8 mouse cellular contexts compared by ENCODE assay signal in the genomic region with DNA sequence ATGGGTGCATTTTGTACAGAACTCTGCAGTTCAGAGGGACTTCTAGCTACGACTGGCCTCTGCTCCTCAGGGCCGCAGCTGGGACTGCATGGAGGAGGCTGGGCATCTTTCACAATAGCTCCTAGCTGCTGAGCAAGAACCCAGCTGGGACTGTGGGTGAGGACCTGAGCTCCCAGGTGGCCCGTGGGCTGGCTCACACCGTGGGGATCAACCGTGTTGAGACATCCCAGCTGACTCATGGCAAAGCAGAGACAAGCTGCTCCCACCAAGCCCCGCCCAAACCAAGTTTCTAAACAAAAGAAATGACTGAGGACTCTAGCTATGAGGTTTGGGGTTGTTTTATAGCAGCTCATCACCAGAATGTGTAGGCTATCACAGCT. TPM values are rescaled to one million over a fixed set of nuclear protein-coding genes. Genes with fewer than 3 reads are reported as not detected.
DNase-seq lines count a peak whose midpoint lies in the region; ATAC-seq lines count a peak whose summit lies in the region.

No protein-coding gene starts in this region.

- no peaks in the 10 kb centered on the region for H3K36me3 ChIP-seq in intestine, embryonic 16.5 days (ENCODE audit: control insufficient read depth, insufficient read depth, low read length)
- no peaks in the 10 kb centered on the region for H3K36me3 ChIP-seq in neural tube, embryonic 15.5 days

- DNase-seq in adrenal gland, postnatal 10 days, result peak; percentile 67
- DNase-seq in adrenal gland, adult 8-10 months, result no peak
- DNase-seq in right cerebral cortex, adult 2 months (ENCODE audit: low spot score in 2 of 2), result peak; percentile 70 to 76
- no peak for DNase-seq in right cerebral cortex, postnatal 10 days (ENCODE audit: low spot score in 2 of 2)
- DNase-seq in spleen, postnatal 10 days (ENCODE audit: low spot score in 2 of 2), result no peak
- no peak for DNase-seq in cerebellum, postnatal 25 days

- no peak overlapping the region for H3K4me3 ChIP-seq in intestine, embryonic 16.5 days (ENCODE audit: low read length)
- H3K4me3 ChIP-seq in neural tube, embryonic 15.5 days (replicated peaks), result no peak overlapping the region

- H3K27me3 ChIP-seq in intestine, embryonic 16.5 days (replicated peaks; ENCODE audit: control insufficient read depth, insufficient read depth, low read length), result no peaks in the 10 kb centered on the region
- no peaks in the 10 kb centered on the region for H3K27me3 ChIP-seq in neural tube, embryonic 15.5 days (replicated peaks)

- H3K4me1 ChIP-seq in intestine, embryonic 16.5 days (ENCODE audit: control insufficient read depth, insufficient read depth, low read length), result peaks cover 19% of the 10 kb centered on the region
- peaks cover 35% of the 10 kb centered on the region for H3K4me1 ChIP-seq in neural tube, embryonic 15.5 days

- peak; percentile 32; the same call in 1 of the 2 replicates for ATAC-seq in intestine, embryonic 16.5 days
- 0 out of 2 replicates have a peak, but pooled peaks have one; percentile 9 for ATAC-seq in neural tube, embryonic 15.5 days (ENCODE audit: low FRiP score)

- H3K9ac ChIP-seq in intestine, embryonic 16.5 days (ENCODE audit: low read depth, low read length), result 0 out of 2 replicates have a peak overlapping the region, but pooled peaks have one; percentile 11
- H3K9ac ChIP-seq in neural tube, embryonic 15.5 days (replicated peaks), result no peak overlapping the region

- H3K27ac ChIP-seq in intestine, embryonic 16.5 days (ENCODE audit: low read length), result no peak overlapping the region
- H3K27ac ChIP-seq in neural tube, embryonic 15.5 days (replicated peaks), result peak overlapping the region; percentile 80

- no peak overlapping the region for H3K4me2 ChIP-seq in intestine, embryonic 16.5 days (ENCODE audit: low read depth, low read length)
- no peak overlapping the region for H3K4me2 ChIP-seq in neural tube, embryonic 15.5 days

- WGBS in intestine, embryonic 16.5 days, result 28% methylated on average over 6 of the region's 6 CpGs
- 22% methylated on average over 6 of the region's 6 CpGs for WGBS in neural tube, embryonic 15.5 days

- H3K9me3 ChIP-seq in intestine, embryonic 16.5 days (ENCODE audit: control insufficient read depth, low read length), result no peaks in the 10 kb centered on the region; the same call in 1 of the 2 replicates
- H3K9me3 ChIP-seq in neural tube, embryonic 15.5 days (replicated peaks), result no peaks in the 10 kb centered on the region

RNA-seq across cellular contexts. Expression of gene Traf3ip2, which starts 40.1 kb away (rescaled TPM):
- 10 to 100 TPM in 1 of 2 experiments, 1 to 10 TPM in 1; 9.9 to 20.0 TPM for total RNA-seq in adrenal gland, postnatal 10 days (2021)
- total RNA-seq in adrenal gland, adult 8-10 months (2022), result 10 to 100 TPM; 16.5 to 28.8 (median 22.2) TPM
- 28.0 and 33.4 TPM in 2 replicates for polyA plus RNA-seq in intestine, embryonic 16.5 days (2015; fragmentation: Nextera tagmentation; extraction: Ambion mirVana)
- 3.8 and 9.4 TPM in 2 replicates for polyA plus RNA-seq in neural tube, embryonic 15.5 days (2015; fragmentation: Nextera tagmentation; extraction: Ambion mirVana)

Comparison
In these comparisons a context has a peak if more than half of its experiments do, and no peak if none do; other contexts are left out.
1. DNase-seq: peak in adrenal gland, postnatal 10 days (single experiment) and right cerebral cortex, adult 2 months (2 of 2); none in adrenal gland, adult 8-10 months (single experiment), right cerebral cortex, postnatal 10 days (0 of 2), spleen, postnatal 10 days (0 of 2) and cerebellum, postnatal 25 days (0 of 2).